Mouse (Mus musculus): ENCODE data around the gene Trio. TPM values are rescaled to one million over a fixed set of nuclear protein-coding genes. Genes with fewer than 3 reads are reported as not detected.

The Trio gene
- total RNA-seq, 2 experiments from 2014 or later = 321 to 333 TPM

DNA sequence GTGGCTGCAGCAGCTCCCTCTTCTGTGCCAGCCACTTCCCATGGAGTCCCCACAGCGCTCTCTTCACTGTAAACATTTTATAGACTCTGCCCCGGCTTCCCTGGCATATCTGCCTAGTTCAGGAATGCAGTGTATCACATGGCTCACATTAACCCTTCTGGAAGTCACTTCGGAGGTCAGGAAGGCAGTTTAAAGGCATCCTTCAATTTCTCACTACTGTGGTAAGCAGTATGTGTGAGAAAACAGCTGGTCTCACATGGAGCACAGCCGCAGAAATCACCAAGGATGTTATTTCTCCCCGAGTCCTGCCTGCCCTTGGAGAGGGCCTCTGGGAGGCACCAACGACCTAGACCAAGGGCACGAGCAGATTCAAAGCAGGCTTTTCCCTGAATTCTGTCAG lies 215.4 kb downstream of the Trio start:
- H3K4me3 ChIP-seq = no peak overlapping the region
- DNase-seq (ENCODE audit: low spot score in 2 of 2) = no peak
- TF ChIP-seq CTCF (conservative IDR thresholded peaks at IDR 0.05) = no peak
- H3K27ac ChIP-seq = peak overlapping the region; percentile 92

DNA sequence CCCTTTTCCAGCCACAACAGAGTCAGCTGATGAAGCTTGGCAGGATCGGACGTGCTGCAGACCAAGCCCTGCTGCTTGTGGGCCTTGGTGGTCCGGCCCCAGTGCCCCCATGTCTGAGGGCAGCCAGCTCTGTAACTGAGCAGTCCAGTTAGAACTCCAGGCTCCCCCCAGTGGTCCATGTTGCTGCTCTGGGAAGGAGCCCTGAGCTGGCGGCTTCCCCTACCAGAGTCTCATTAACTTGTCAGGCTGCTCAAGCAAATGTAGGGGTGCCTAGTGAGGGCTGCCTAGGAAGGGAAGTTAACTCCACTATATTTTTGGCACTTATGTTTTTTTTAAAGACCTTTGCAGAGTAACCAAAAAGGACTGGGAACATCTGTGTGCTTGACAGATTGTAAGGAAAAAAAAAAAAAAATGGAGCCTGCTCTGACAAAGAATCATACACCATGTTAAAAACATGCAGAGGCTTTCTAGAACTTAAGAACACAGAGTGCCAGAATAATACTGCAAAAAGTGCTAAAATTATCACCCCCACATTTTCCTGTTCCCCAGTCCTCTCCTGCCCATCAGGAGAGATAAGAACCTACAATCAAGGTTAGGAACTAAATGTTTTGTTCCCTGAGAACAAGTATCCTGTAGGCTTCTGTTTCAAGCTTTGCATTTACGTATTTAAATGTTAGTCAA lies 216.9 kb downstream of the Trio start:
- TF ChIP-seq CTCF (conservative IDR thresholded peaks at IDR 0.05) = peak; percentile 70
- DNase-seq (ENCODE audit: low spot score in 2 of 2) = peak in 1 of 2 experiments; percentile 52

DNA sequence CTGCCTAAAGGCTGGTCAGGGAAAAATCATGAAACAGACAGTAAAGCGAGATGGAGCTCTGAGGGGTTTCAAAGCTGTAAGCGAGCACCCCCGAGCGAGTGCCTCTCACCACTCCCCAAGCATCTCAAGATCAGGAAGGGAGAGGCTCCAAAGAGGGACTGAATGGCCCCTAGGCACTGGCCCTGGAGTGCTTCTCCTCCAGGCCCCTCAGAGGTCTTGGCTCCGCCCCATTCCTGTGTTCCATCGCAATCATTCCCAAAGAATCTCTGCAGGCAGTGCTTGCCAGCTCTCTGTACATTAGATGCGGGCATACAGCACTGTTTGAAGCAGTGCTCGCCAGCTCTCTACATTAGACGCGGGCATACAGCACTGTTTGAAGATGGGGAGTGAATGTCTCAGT lies 219.4 kb downstream of the Trio start:
- TF ChIP-seq CTCF (conservative IDR thresholded peaks at IDR 0.05) = no peak
- Histone ChIP-seq H3K27ac (peak overlapping the region; percentile 46; the same call in 1 of the 2 replicates), H3K4me3 (no peak overlapping the region)
- DNase-seq (ENCODE audit: low spot score in 2 of 2) = no peak

More for the DNA sequence above, 216.9 kb downstream of the Trio start:
- Histone ChIP-seq H3K27ac (peak overlapping the region; percentile 92), H3K4me3 (no peak overlapping the region)

DNA sequence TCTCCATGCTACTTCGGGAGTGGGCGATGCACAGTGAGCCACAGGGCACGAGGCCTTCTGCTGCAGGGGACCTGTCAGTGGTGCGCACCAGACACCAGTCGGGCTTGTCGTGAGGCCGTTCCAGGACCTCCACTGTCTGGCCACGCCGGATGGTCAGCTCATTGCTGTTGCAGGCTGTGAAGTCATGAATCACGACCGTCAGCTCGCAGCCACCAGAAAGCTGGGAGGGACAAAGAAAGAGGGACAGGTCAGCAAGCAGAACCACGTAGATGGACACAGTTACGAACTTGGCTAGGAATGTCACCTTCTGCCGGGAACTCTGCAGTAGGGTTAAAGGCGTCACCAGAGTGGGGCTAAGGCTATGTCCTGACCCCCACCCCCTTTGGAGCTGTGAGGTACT lies 220.0 kb downstream of the Trio start:
- peak overlapping the region; percentile 88; the same call in 1 of the 2 replicates for H3K27ac ChIP-seq

DNA sequence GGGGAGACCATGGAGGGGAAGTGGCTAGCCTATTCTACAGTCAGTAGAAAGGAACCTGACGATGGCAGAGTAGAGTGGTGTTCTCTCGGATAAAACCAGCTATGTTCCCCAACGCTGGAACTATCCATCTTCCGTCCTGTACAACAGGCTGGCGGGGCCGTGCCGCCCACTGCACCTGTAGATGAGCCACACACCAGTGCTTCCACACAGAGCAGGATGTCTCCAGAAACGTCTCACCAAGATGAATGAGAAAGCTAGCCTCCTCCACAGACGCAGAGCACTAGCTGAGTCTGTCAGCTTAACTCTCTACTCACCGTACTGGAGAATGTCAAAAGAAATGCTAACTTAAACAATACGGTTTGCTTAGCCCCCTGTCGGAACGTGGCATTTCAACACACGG lies 221.2 kb downstream of the Trio start:
- no peak for TF ChIP-seq CTCF (conservative IDR thresholded peaks at IDR 0.05)
- no peak overlapping the region for H3K4me3 ChIP-seq

More for the DNA sequence above, 220.0 kb downstream of the Trio start:
- TF ChIP-seq CTCF (conservative IDR thresholded peaks at IDR 0.05) = no peak
- no peak overlapping the region for H3K4me3 ChIP-seq
- DNase-seq (ENCODE audit: low spot score in 2 of 2) = no peak

DNA sequence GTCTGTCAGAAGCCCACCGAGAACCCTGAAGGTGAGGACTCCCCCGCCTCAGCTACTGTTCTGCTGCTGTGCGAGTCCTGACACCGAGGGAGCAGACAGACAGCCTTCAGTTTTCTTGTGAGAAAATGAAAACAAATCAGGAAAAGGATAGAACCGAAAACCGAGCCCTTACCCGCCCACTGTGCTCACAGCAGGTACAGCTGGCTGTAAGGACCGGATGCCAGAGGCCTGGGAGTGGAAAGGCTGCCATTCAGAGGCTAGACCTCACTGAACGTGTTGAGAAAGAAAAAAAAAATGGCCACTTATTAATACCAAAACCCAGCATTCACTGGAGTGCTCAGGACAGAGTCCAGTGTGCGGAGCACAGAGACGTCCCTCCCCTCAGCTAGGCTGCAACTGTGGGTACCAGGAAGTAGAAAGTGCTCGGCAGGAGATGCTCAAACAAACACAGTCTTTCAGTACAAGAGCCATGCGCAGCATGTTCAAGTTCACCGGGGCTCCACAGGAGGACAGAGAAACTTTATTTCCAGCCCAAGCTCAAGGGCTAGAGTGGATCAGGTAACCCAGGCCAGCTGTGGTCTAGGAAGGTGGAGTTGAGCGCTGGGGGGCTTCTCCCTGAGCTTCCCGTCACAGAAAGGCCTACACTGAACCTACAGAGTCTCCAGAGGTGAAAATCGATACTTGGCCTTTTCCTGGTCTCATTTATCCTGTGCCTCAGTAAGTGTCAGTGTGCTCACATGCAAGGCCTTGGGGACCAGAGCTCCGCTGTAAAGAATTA lies 221.9 kb downstream of the Trio start:
- no peak overlapping the region for H3K4me3 ChIP-seq
- no peak for DNase-seq (ENCODE audit: low spot score in 2 of 2)
- H3K27ac ChIP-seq = peak overlapping the region; percentile 88
- TF ChIP-seq CTCF (conservative IDR thresholded peaks at IDR 0.05) = no peak

More for the DNA sequence above, 221.2 kb downstream of the Trio start:
- H3K27ac ChIP-seq = peak overlapping the region; percentile 88
- no peak for DNase-seq (ENCODE audit: low spot score in 2 of 2)

DNA sequence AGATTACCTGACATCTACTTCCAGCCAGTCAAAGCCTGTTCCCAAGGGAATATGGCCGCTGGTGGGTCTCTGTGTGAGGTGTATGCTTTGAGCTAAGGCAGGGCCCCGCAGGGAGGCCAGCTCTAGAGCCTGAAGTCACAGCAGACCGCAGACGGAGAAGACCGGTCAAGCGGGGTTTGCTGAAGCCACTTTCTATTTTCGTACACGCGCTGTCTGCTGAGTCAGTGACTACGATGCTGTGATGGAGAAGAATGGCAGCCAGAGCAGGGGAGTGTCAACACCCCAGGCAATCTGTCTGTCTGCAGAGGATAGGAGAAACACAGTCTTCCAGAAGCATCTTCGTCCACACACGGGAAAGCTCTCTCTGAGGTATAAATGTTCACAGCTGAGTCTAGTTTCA lies 223.4 kb downstream of the Trio start:
- Histone ChIP-seq H3K27ac (peak overlapping the region; percentile 88), H3K4me3 (no peak overlapping the region)
- no peak for TF ChIP-seq CTCF (conservative IDR thresholded peaks at IDR 0.05)
- no peak for DNase-seq (ENCODE audit: low spot score in 2 of 2)

DNA sequence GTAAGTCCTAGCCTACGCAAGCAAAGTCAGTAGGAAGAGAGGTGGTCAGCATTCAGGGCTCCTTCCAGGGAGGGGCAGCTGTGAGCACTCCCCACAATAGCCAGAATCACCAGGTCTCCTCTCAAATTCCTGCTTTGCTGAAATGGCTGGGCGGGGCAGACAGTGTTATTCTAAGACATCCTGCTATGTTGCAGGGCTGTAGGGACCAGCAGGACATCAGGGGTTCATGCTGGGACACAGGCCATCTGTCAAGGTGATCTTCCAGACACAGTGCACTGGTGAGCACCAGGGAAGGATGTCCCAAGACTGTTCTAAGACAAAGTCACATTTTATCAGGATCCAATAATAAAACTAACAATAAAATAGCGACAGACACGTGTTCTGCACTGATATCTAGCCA lies 224.5 kb downstream of the Trio start:
- Histone ChIP-seq H3K4me3 (no peak overlapping the region), H3K27ac (peak overlapping the region; percentile 88)
- no peak for TF ChIP-seq CTCF (conservative IDR thresholded peaks at IDR 0.05)
- no peak for DNase-seq (ENCODE audit: low spot score in 2 of 2)

DNA sequence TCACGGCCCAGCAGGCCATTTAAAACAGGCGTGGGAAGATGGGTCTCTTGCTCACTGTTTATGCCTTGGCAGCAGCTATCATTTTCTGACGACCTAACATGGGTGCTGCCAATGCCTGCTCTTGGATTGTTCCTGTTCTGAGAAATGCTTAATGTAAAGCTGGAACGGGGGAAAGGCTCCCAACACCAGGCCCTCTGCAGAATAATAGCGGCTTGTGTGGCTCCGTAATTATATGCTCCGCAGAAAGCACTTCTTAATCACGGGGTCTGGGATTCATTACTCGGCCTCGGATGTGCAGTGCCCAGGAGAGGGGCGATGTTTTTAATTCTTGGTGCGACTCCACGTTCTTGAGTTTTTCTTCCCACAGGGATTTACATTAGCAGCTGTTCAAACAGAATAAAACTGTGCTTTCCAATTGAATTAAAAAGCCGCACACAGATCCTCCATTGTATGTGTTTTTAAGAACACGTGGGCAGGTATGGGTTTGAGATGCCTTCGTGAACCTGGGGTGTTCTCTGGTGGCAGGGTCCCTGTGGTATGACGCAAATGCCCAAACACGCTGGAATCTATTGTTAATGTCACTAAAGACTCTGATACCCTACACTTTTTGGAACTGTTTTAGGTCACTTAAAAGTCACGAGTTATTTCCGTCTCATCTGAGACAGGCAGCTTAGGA lies 228.0 kb downstream of the Trio start:
- H3K27ac ChIP-seq = peak overlapping the region; percentile 88
- H3K4me3 ChIP-seq = no peak overlapping the region
- no peak for DNase-seq (ENCODE audit: low spot score in 2 of 2)
- TF ChIP-seq CTCF (conservative IDR thresholded peaks at IDR 0.05) = no peak

DNA sequence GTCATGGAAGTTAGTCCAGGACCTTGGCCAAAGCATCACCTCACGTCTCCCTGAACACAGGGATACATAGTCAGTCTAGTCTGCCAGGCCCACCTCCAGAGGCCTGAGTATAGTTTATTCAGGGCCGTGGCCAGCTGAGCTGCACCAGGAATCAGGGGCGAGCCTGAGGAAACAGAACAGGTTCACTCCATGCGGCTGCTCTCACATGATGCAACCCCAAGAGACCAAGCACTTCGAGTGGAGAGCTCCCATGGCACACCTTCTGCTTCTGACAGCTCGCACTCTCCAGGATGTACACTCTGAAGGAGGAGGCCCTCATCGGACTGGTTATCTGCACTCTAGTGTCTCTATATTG lies 228.8 kb downstream of the Trio start:
- no peak overlapping the region for H3K4me3 ChIP-seq
- TF ChIP-seq CTCF (conservative IDR thresholded peaks at IDR 0.05) = no peak
- H3K27ac ChIP-seq = peak overlapping the region; percentile 88
- DNase-seq (ENCODE audit: low spot score in 2 of 2) = no peak

DNA sequence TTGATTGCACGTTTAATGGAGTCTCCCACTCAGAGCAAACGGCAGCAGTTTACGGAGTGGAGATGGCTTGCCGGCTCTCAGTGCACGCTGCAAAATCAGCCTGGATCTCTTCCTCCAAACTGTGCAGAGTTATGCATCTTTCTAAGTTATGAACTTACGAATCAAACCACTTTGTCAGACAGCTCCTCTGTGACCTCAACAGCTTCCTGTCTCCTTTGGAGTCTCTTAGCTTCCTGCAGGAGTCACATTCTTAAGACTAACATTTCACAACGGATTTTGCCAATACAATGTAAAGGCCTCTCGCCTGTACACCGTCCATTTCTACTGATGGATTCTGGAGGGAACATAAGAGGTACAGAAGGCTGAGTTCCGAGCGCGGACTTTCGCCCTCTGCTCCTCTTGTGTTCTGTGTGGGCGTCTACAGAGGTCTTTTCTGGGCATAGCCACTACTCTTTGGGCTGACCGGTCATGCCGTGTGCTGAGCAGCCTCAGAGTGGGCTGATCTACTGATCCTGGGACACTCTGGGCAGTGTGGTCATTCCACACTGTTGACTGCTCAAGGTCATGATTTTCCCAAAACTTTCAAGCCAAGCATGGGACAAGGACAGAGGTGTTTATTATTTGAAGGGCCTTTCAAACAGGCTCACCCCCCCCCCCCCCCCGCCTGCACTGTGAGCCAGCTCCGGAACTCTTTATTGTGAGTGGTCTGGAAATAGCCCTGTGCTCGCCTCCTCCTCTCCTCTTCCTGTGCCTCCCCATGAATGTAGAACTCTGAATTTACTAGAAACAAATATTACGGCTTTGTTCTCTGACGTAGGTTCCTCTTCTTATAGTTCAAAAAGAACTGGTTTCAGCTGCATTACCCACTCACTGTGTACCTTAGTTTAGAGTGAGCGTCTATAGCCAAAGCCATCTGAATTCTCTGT lies 229.4 kb downstream of the Trio start:
- Histone ChIP-seq H3K4me3 (no peak overlapping the region), H3K27ac (peak overlapping the region; percentile 88)
- DNase-seq (ENCODE audit: low spot score in 2 of 2) = no peak
- no peak for TF ChIP-seq CTCF (conservative IDR thresholded peaks at IDR 0.05)

DNA sequence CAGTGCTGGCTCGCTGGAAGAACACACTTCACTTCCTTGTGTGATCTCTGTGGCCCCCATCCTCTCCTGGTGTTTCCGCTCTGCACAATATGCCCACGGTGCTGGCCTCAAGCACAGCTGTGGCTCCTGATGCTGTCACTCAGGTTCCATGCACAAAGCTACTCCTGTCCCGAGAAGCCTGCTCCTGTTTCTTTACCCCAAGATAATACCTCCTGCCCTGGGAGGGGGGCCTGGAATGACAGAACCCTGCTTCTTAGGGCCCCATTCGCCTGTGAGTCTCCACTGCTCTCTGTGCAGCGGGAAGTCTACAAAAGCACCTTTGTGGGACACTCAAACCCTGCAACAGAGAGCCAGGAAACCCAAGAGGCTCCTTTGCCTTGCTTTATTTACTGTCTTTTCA lies 232.4 kb downstream of the Trio start:
- H3K27ac ChIP-seq = peak overlapping the region; percentile 99
- no peak for DNase-seq (ENCODE audit: low spot score in 2 of 2)
- H3K4me3 ChIP-seq = no peak overlapping the region
- TF ChIP-seq CTCF (conservative IDR thresholded peaks at IDR 0.05) = no peak
